ENCODE assay signal across 17 mouse cellular contexts in genomic region chr12:21205799-21206198, GRCm38 (mm10).
DNase-seq lines count a peak whose midpoint lies in the region; ATAC-seq and TF ChIP-seq lines count a peak whose summit lies in the region.
"Had no signal": no experiment of that assay in that cellular context is flagged by ENCODE, and none has a peak within 500 bp of the region (broad histone marks: within the 10 kb centered on the region; RNA-seq: fewer than 3 reads in every experiment).

No protein-coding gene starts in this region.

- H3K4me2 ChIP-seq in heart, embryonic 11.5 days = no peak overlapping the region
- H3K4me2 ChIP-seq in intestine, embryonic 16.5 days (ENCODE audit: low read depth, low read length) = no peak overlapping the region
- no peak overlapping the region for H3K4me2 ChIP-seq in liver, embryonic 14.5 days (ENCODE audit: low read depth)
- no peak overlapping the region for H3K4me2 ChIP-seq in stomach, embryonic 15.5 days
- H3K4me2 ChIP-seq: hindbrain, embryonic 13.5 days; limb, embryonic 15.5 days had no signal

- TF ChIP-seq CTCF in heart, adult 2 months (IDR thresholded peaks at IDR 0.05) = no peak
- TF ChIP-seq CTCF in liver, embryonic 14.5 days (IDR thresholded peaks at IDR 0.05; ENCODE audit: low read depth) = no peak
- no peak for TF ChIP-seq CTCF in lung, adult 2 months (IDR thresholded peaks at IDR 0.05; ENCODE audit: insufficient read depth, low read length)

- TF ChIP-seq POLR2A in heart, adult 2 months (IDR thresholded peaks at IDR 0.05; ENCODE audit: insufficient read depth, low read depth, low read length) = no peak
- TF ChIP-seq POLR2A in lung, adult 2 months (IDR thresholded peaks at IDR 0.05; ENCODE audit: borderline replicate concordance, extremely low read depth, low read depth, low read length) = no peak

- 90% methylated on average over 4 of the region's 4 CpGs for WGBS in heart, adult 2 months
- 80% methylated on average over 4 of the region's 4 CpGs for WGBS in heart, embryonic 11.5 days (ENCODE audit: insufficient replicate concordance)
- WGBS in intestine, embryonic 16.5 days = 54% methylated on average over 4 of the region's 4 CpGs
- WGBS in liver, embryonic 14.5 days (ENCODE audit: insufficient replicate concordance) = 29% methylated on average over 4 of the region's 4 CpGs
- WGBS in stomach, embryonic 15.5 days = 70% methylated on average over 4 of the region's 4 CpGs
- WGBS in lung, adult 2 months = 88% methylated on average over 4 of the region's 4 CpGs

- no peaks in the 10 kb centered on the region for H3K27me3 ChIP-seq in heart, adult 2 months (ENCODE audit: control insufficient read depth, insufficient read depth, low read length)
- no peaks in the 10 kb centered on the region for H3K27me3 ChIP-seq in heart, embryonic 11.5 days (ENCODE audit: control insufficient read depth, insufficient read depth, low read length)
- no peaks in the 10 kb centered on the region for H3K27me3 ChIP-seq in intestine, embryonic 16.5 days (replicated peaks; ENCODE audit: control insufficient read depth, insufficient read depth, low read length)
- no peaks in the 10 kb centered on the region for H3K27me3 ChIP-seq in liver, embryonic 14.5 days (ENCODE audit: control insufficient read depth, insufficient read depth, low read length)
- no peaks in the 10 kb centered on the region for H3K27me3 ChIP-seq in stomach, embryonic 15.5 days (replicated peaks)
- H3K27me3 ChIP-seq: hindbrain, embryonic 13.5 days; limb, embryonic 15.5 days had no signal

- no peaks in the 10 kb centered on the region for H3K9me3 ChIP-seq in heart, embryonic 11.5 days (replicated peaks; ENCODE audit: control insufficient read depth, low read length)
- H3K9me3 ChIP-seq in intestine, embryonic 16.5 days (ENCODE audit: control insufficient read depth, low read length) = no peaks in the 10 kb centered on the region
- H3K9me3 ChIP-seq in liver, embryonic 14.5 days (ENCODE audit: control insufficient read depth, low read length) = no peaks in the 10 kb centered on the region
- H3K9me3 ChIP-seq in stomach, embryonic 15.5 days = no peaks in the 10 kb centered on the region
- H3K9me3 ChIP-seq: hindbrain, embryonic 13.5 days; limb, embryonic 15.5 days; midbrain, embryonic 10.5 days had no signal

- no peak overlapping the region for H3K9ac ChIP-seq in heart, adult 2 months (ENCODE audit: low read depth, low read length)
- no peak overlapping the region for H3K9ac ChIP-seq in heart, embryonic 11.5 days (ENCODE audit: low read depth, low read length)
- no peak overlapping the region for H3K9ac ChIP-seq in intestine, embryonic 16.5 days (ENCODE audit: low read depth, low read length)
- H3K9ac ChIP-seq in liver, embryonic 14.5 days (replicated peaks) = no peak overlapping the region
- no peak overlapping the region for H3K9ac ChIP-seq in stomach, embryonic 15.5 days
- H3K9ac ChIP-seq: forebrain, postnatal 0 days; hindbrain, embryonic 13.5 days; limb, embryonic 15.5 days had no signal

- intact Hi-C loops in heart, adult 2 months (cut with DNase I) = loop anchor here (5.0 kb wide), 1 partner anchor 73 kb away; no protein-coding TSS in a partner anchor
- intact Hi-C loops in gastrocnemius, postnatal 14 days (cut with DNase I; ENCODE audit: low total_unique reads) = no loop called here

- ATAC-seq in heart, embryonic 11.5 days (replicated peaks; ENCODE audit: insufficient number of reproducible peaks, low FRiP score, low TSS enrichment) = no peak
- ATAC-seq in intestine, embryonic 16.5 days = peak; percentile 67
- ATAC-seq in liver, embryonic 14.5 days (ENCODE audit: insufficient read depth) = peak; percentile 66
- ATAC-seq in stomach, embryonic 15.5 days (ENCODE audit: insufficient read depth, low FRiP score, low read depth) = peak; percentile 65
- ATAC-seq: forebrain, postnatal 0 days had no signal

- H3K79me2 ChIP-seq in heart, adult 2 months (replicated peaks; ENCODE audit: control insufficient read depth, insufficient read depth, low read length) = no peaks in the 10 kb centered on the region

- DNase-seq in heart, adult 2 months = no peak
- DNase-seq in liver, embryonic 14.5 days (ENCODE audit: low read depth in 3 of 3, low spot score in 3 of 3) = no peak
- DNase-seq in lung, adult 2 months = no peak
- no peak for DNase-seq in gastrocnemius, postnatal 14 days
- no peak for DNase-seq in cerebellum, adult 8-10 months
- DNase-seq: adrenal gland, postnatal 25 days; cerebellum, adult 9-10 months; forebrain, postnatal 0 days; gastrocnemius, postnatal 25 days; left cerebral cortex, postnatal 4 days; thymus, postnatal 4 days had no signal

- H3K27ac ChIP-seq in heart, adult 2 months = peak overlapping the region; percentile 40; the same call in 1 of the 2 replicates
- no peak overlapping the region for H3K27ac ChIP-seq in heart, embryonic 11.5 days (ENCODE audit: low read depth, low read length)
- H3K27ac ChIP-seq in intestine, embryonic 16.5 days (ENCODE audit: low read length) = peak overlapping the region; percentile 85
- H3K27ac ChIP-seq in liver, embryonic 14.5 days = no peak overlapping the region
- 0 out of 2 replicates have a peak overlapping the region, but pooled peaks have one; percentile 57 for H3K27ac ChIP-seq in stomach, embryonic 15.5 days
- H3K27ac ChIP-seq: limb, embryonic 15.5 days; midbrain, embryonic 10.5 days had no signal

- H3K36me3 ChIP-seq in heart, adult 2 months (ENCODE audit: control insufficient read depth, insufficient read depth, low read length) = peaks cover 4% of the 10 kb centered on the region
- no peaks in the 10 kb centered on the region; the same call in 1 of the 2 replicates for H3K36me3 ChIP-seq in heart, embryonic 11.5 days (ENCODE audit: control insufficient read depth, insufficient read depth, low read length)
- 0 out of 2 replicates have a peak, but pooled peaks cover 3% of the 10 kb centered on the region for H3K36me3 ChIP-seq in intestine, embryonic 16.5 days (ENCODE audit: control insufficient read depth, insufficient read depth, low read length)
- no peaks in the 10 kb centered on the region for H3K36me3 ChIP-seq in liver, embryonic 14.5 days (replicated peaks; ENCODE audit: control insufficient read depth, insufficient read depth, low read depth)
- no peaks in the 10 kb centered on the region for H3K36me3 ChIP-seq in stomach, embryonic 15.5 days

- no peak for TF ChIP-seq EP300 in heart, adult 2 months (IDR thresholded peaks at IDR 0.05; ENCODE audit: insufficient read depth, low read depth, low read length)
- TF ChIP-seq EP300 in liver, embryonic 14.5 days (IDR thresholded peaks at IDR 0.05; ENCODE audit: low read depth) = 0 out of 2 replicates have a peak, but pooled peaks have one; percentile 14

- no peak overlapping the region for H3K4me3 ChIP-seq in heart, adult 2 months
- H3K4me3 ChIP-seq in heart, embryonic 11.5 days (ENCODE audit: low read depth, low read length) = no peak overlapping the region
- H3K4me3 ChIP-seq in intestine, embryonic 16.5 days (ENCODE audit: low read length) = no peak overlapping the region
- no peak overlapping the region for H3K4me3 ChIP-seq in liver, embryonic 14.5 days (ENCODE audit: insufficient read depth in 1 of 2, low read depth in 2 of 2, low read length in 2 of 2)
- no peak overlapping the region for H3K4me3 ChIP-seq in stomach, embryonic 15.5 days (replicated peaks)
- H3K4me3 ChIP-seq in lung, adult 2 months (replicated peaks; ENCODE audit: extremely low read depth, low read depth, low read length) = no peak overlapping the region
- H3K4me3 ChIP-seq: hindbrain, embryonic 13.5 days; limb, embryonic 15.5 days; midbrain, embryonic 10.5 days had no signal

- H3K4me1 ChIP-seq in heart, adult 2 months (ENCODE audit: control insufficient read depth, insufficient read depth, low read length) = peaks cover 8% of the 10 kb centered on the region
- H3K4me1 ChIP-seq in heart, embryonic 11.5 days (ENCODE audit: control insufficient read depth, insufficient read depth, low read length) = peaks cover 27% of the 10 kb centered on the region
- H3K4me1 ChIP-seq in intestine, embryonic 16.5 days (ENCODE audit: control insufficient read depth, insufficient read depth, low read length) = peaks cover 37% of the 10 kb centered on the region
- H3K4me1 ChIP-seq in liver, embryonic 14.5 days (replicated peaks; ENCODE audit: control insufficient read depth in 2 of 2, insufficient read depth in 2 of 2, low read length in 1 of 2) = peaks cover 11 to 45% of the 10 kb centered on the region in 2 experiments
- peaks cover 9% of the 10 kb centered on the region for H3K4me1 ChIP-seq in stomach, embryonic 15.5 days
- H3K4me1 ChIP-seq in lung, adult 2 months (ENCODE audit: control insufficient read depth, insufficient read depth, low read length) = peaks cover 5% of the 10 kb centered on the region

Comparison
In these comparisons a context has a peak if more than half of its experiments do, and no peak if none do; other contexts are left out.
1. H3K27ac ChIP-seq: peak in heart, adult 2 months (single experiment), intestine, embryonic 16.5 days (single experiment) and stomach, embryonic 15.5 days (single experiment); none in heart, embryonic 11.5 days (single experiment) and liver, embryonic 14.5 days (single experiment).